Mouse (Mus musculus): ENCODE data around the gene Acot1.
"Not testable (repeated sequence)": the region's sequence is repeated elsewhere in the genome, so short reads cannot be mapped to it uniquely, and the experiment has no call there.

GRCm38 (mm10) chr12:84038241-84038640 lies 29.0 kb downstream of the Acot1 start, which contains the start of gene Acot4:
- TF ChIP-seq CTCF (IDR thresholded peaks at IDR 0.05; ENCODE audit: low read depth, low read length); POLR2A (IDR thresholded peaks at IDR 0.05; ENCODE audit: insufficient read depth, low read length): not testable (repeated sequence)
